Mouse (Mus musculus) activated CD4-positive, CD25-positive, alpha-beta regulatory T cell, adult 4 months (primary cell): ENCODE data around the gene Gfi1b. TPM values are rescaled to one million over a fixed set of nuclear protein-coding genes. Genes with fewer than 3 reads are reported as not detected.

ENCODE experiments used
- polyA plus RNA-seq, 2 experiments: library from polyadenylated mRNA; unstranded; fragments of 100-300 nt; shearing (Covaris generic); gene quantifications; one replicate each; pipeline ENCODE4 v1.2.1; 2017

Gfi1b gene
- polyA plus RNA-seq, 2 experiments from 2014 or later: 0.20 to 0.85 TPM

Other genes starting within 250 kb of the Gfi1b start
- under 1 TPM in 1 of 2 experiments, not detected in 1; 0.08 TPM for gene Ppp1r26, start 175.2 kb downstream of the Gfi1b start, polyA plus RNA-seq
- under 1 TPM in 1 of 2 experiments, not detected in 1; 0.52 TPM for gene 1700007K13Rik, start 155.7 kb downstream of the Gfi1b start, polyA plus RNA-seq
- gene Mrps2, start 153.9 kb downstream of the Gfi1b start, polyA plus RNA-seq: 10 to 100 TPM; 15.7 to 17.2 TPM
- not detected for gene Gbgt1, start 125.1 kb downstream of the Gfi1b start, polyA plus RNA-seq
- not detected for gene Gm10134, start 115.9 kb downstream of the Gfi1b start, polyA plus RNA-seq
- 1 to 10 TPM; 7.4 to 8.3 TPM for gene Ralgds, start 108.9 kb downstream of the Gfi1b start, polyA plus RNA-seq
- not detected for gene Cel, start 58.6 kb downstream of the Gfi1b start, polyA plus RNA-seq
- gene Gtf3c5, start 38.2 kb downstream of the Gfi1b start, polyA plus RNA-seq: 10 to 100 TPM; 12.5 to 20.3 TPM
- 10 to 100 TPM; 13.9 to 16.2 TPM for gene Tsc1, start 19.2 kb upstream of the Gfi1b start, polyA plus RNA-seq
- 1 to 10 TPM in 1 of 2 experiments, not detected in 1; 1.4 TPM for gene Spaca9, start 77.7 kb upstream of the Gfi1b start, polyA plus RNA-seq
- not detected for gene Ak8, start 78.2 kb upstream of the Gfi1b start, polyA plus RNA-seq
- 1 to 10 TPM; 1.9 to 2.4 TPM for gene Gtf3c4, start 218.4 kb upstream of the Gfi1b start, polyA plus RNA-seq
- 10 to 100 TPM; 11.1 to 11.4 TPM for gene Ddx31, start 218.4 kb upstream of the Gfi1b start, polyA plus RNA-seq